Mouse (Mus musculus) kidney, embryonic 16.5 days (tissue): ENCODE data around the gene Dnhd1. TPM values are rescaled to one million over a fixed set of nuclear protein-coding genes. Genes with fewer than 3 reads are reported as not detected.

Experiments
- ATAC-seq: fragments of 200-750 bp; cut with Nextera tagmentation; 2 replicates; pipeline ENCODE4 v1.8.0; 2017; ENCODE audit warnings: moderate TSS enrichment; ENCODE audit not compliant: low FRiP score, low TSS enrichment
- H3K27ac ChIP-seq: fragments of 300-500 bp; sonication (generic); 2 replicates; pipeline ENCODE4 v1.5.1; 2014; ENCODE audit warnings: low read length
- H3K27me3 ChIP-seq: fragments of 300-500 bp; sonication (generic); 2 replicates; pipeline ENCODE4 v1.6.1; 2014; ENCODE audit warnings: low read length, control low read depth, mixed read lengths; ENCODE audit not compliant: insufficient read depth
- H3K36me3 ChIP-seq: fragments of 300-500 bp; sonication (generic); 2 replicates; pipeline ENCODE4 v1.6.1; 2014; ENCODE audit warnings: low read length, control low read depth, mixed read lengths; ENCODE audit not compliant: insufficient read depth
- H3K4me1 ChIP-seq: fragments of 300-500 bp; sonication (generic); 2 replicates; pipeline ENCODE4 v1.6.1; 2014; ENCODE audit warnings: low read length, control low read depth, mixed read lengths; ENCODE audit not compliant: insufficient read depth
- H3K4me2 ChIP-seq: fragments of 300-500 bp; sonication (generic); replicated peaks from 2 replicates; pipeline ENCODE4 v1.6.1; 2014; ENCODE audit warnings: low read depth, low read length
- H3K4me3 ChIP-seq: fragments of 300-500 bp; sonication (generic); 2 replicates; pipeline ENCODE4 v1.5.1; 2014; ENCODE audit warnings: mild to moderate bottlenecking, low read length
- H3K9ac ChIP-seq: fragments of 300-500 bp; sonication (generic); replicated peaks from 2 replicates; pipeline ENCODE4 v1.6.1; 2014; ENCODE audit warnings: low read length
- H3K9me3 ChIP-seq: fragments of 300-500 bp; sonication (generic); 2 replicates; pipeline ENCODE4 v1.6.1; 2016; ENCODE audit warnings: low read length, control low read depth
- WGBS: fragments of 180-500 bp; shearing (Covaris S2); extraction: QIAGEN DNeasy Blood & Tissue Kit; methylation state at CpG from one replicate; pipeline ENCODE4 v1.1.7; 2014; 5-methylcytosine and 5-hydroxymethylcytosine counted together
- polyA plus RNA-seq: library from polyadenylated mRNA; unstranded; fragments of >200 nt; fragmentation: Nextera tagmentation; extraction: Ambion mirVana; gene quantifications from 2 replicates; pipeline ENCODE4 v1.2.1, GENCODE M21; 2015

The Dnhd1 gene
- polyA plus RNA-seq, 1 experiment from 2014 or later: 1.7 TPM

- Histone ChIP-seq H3K27me3 (no peaks in the 10 kb centered on the region), H3K4me3 (no peak overlapping the region), H3K4me2 (no peak overlapping the region), H3K36me3 (peaks cover 41% of the 10 kb centered on the region), H3K27ac (no peak overlapping the region), H3K9ac (no peak overlapping the region), H3K4me1 (peaks cover 34% of the 10 kb centered on the region), H3K9me3 (no peaks in the 10 kb centered on the region)
- no peak for ATAC-seq
- WGBS: 70% methylated on average over 3 of the region's 3 CpGs
These were observed 119.3 kb downstream of the Dnhd1 start for GRCm38 (mm10) chr7:105769959-105770358.

Other genes with a start within 250 kb of the Dnhd1 start
- not detected in 2 replicates for gene Cnga4, start 246.3 kb upstream of the Dnhd1 start, polyA plus RNA-seq
- gene Cckbr, start 225.1 kb upstream of the Dnhd1 start, polyA plus RNA-seq: 0.67 and 0.85 TPM in 2 replicates
- 59.4 and 75.7 TPM in 2 replicates for gene Cavin3, start 168.5 kb upstream of the Dnhd1 start, polyA plus RNA-seq
- gene Smpd1, start 96.5 kb upstream of the Dnhd1 start, polyA plus RNA-seq: 58.7 and 60.7 TPM in 2 replicates
- 62.1 and 62.2 TPM in 2 replicates for gene Apbb1, start 69.2 kb upstream of the Dnhd1 start, polyA plus RNA-seq
- gene Hpx, start 50.7 kb upstream of the Dnhd1 start, polyA plus RNA-seq: 1.3 and 1.7 TPM in 2 replicates
- gene Trim3, start 17.3 kb upstream of the Dnhd1 start, polyA plus RNA-seq: 38.7 and 39.2 TPM in 2 replicates
- gene Timm10b, start 10.8 kb upstream of the Dnhd1 start, polyA plus RNA-seq: 164 and 183 TPM in 2 replicates
- gene Arfip2, start 10.4 kb upstream of the Dnhd1 start, polyA plus RNA-seq: 92.4 and 92.5 TPM in 2 replicates
- gene Gm45799, start 10.3 kb upstream of the Dnhd1 start, polyA plus RNA-seq: 13.1 and 32.4 TPM in 2 replicates
- 377 and 439 TPM in 2 replicates for gene Ilk, start 85.8 kb downstream of the Dnhd1 start, polyA plus RNA-seq
- gene Rrp8, start 86.6 kb downstream of the Dnhd1 start, polyA plus RNA-seq: 42.9 TPM in 2 replicates
- gene Taf10, start 93.5 kb downstream of the Dnhd1 start, polyA plus RNA-seq: 107 and 121 TPM in 2 replicates
- gene Tpp1, start 101.4 kb downstream of the Dnhd1 start, polyA plus RNA-seq: 120 and 123 TPM in 2 replicates
- 10.4 and 10.5 TPM in 2 replicates for gene Dchs1, start 136.8 kb downstream of the Dnhd1 start, polyA plus RNA-seq
- 378 and 386 TPM in 2 replicates for gene Mrpl17, start 160.3 kb downstream of the Dnhd1 start, polyA plus RNA-seq